Mouse (Mus musculus) heart, adult 2 months (tissue): Measurements from ENCODE around the gene Ino80e. TPM values are rescaled to one million over a fixed set of nuclear protein-coding genes. Genes with fewer than 3 reads are reported as not detected.
"Not testable (repeated sequence)": the region's sequence is repeated elsewhere in the genome, so short reads cannot be mapped to it uniquely, and the experiment has no call there.

Experiments
- DNase-seq, 2 experiments: peaks; one replicate each; pipeline ENCODE4 v3.0.0; 2021
- H3K27ac ChIP-seq: fragments of 200-600 bp; 2 replicates; pipeline ENCODE4 v1.8.1; 2022
- H3K27me3 ChIP-seq: fragments of 200-500 bp; 2 replicates; pipeline ENCODE4 v1.6.1; 2012; ENCODE audit warnings: mild to moderate bottlenecking, low read length, inconsistent platforms, mixed read lengths; ENCODE audit not compliant: control insufficient read depth, insufficient read depth
- H3K36me3 ChIP-seq: fragments of 200-500 bp; 2 replicates; pipeline ENCODE4 v1.6.1; 2012; ENCODE audit warnings: low read length, inconsistent platforms; ENCODE audit not compliant: control insufficient read depth, insufficient read depth
- H3K4me1 ChIP-seq: fragments of 200-500 bp; 2 replicates; pipeline ENCODE4 v1.6.1; 2011; ENCODE audit warnings: low read length; ENCODE audit not compliant: control insufficient read depth, insufficient read depth
- H3K4me3 ChIP-seq: fragments of 200-600 bp; 2 replicates; pipeline ENCODE4 v1.8.1; 2022
- H3K79me2 ChIP-seq: fragments of 200-500 bp; replicated peaks from 2 replicates; pipeline ENCODE4 v1.6.1; 2012; ENCODE audit warnings: mild to moderate bottlenecking, inconsistent platforms, low read length, moderate library complexity, mixed read lengths; ENCODE audit not compliant: control insufficient read depth, insufficient read depth
- H3K9ac ChIP-seq: fragments of 200-500 bp; 2 replicates; pipeline ENCODE4 v1.6.1; 2012; ENCODE audit warnings: low read depth, mild to moderate bottlenecking, control low read depth, inconsistent platforms, low read length, mixed read lengths
- CTCF ChIP-seq: fragments of 200-600 bp; IDR thresholded peaks from 2 replicates; pipeline ENCODE4 v1.8.1; 2022; ENCODE audit warnings: antibody characterized with exemption, mild to moderate bottlenecking, moderate library complexity
- EP300 ChIP-seq: fragments of 200-500 bp; IDR thresholded peaks from 2 replicates; pipeline ENCODE4 v1.6.1; 2011; ENCODE audit warnings: low read depth, low read length, control low read depth; ENCODE audit not compliant: insufficient read depth
- POLR2A ChIP-seq: fragments of 200-500 bp; IDR thresholded peaks from 2 replicates; pipeline ENCODE4 v1.6.1; 2011; ENCODE audit warnings: mild to moderate bottlenecking, low read depth, low read length, control low read depth; ENCODE audit not compliant: insufficient read depth
- WGBS: fragments of 180-500 bp; shearing (Covaris S2); methylation state at CpG from one replicate; pipeline ENCODE4 v1.1.7; 2018; 5-methylcytosine and 5-hydroxymethylcytosine counted together
- intact Hi-C: fragments of 180-260 bp; cut with DNase I; formaldehyde crosslinking; loops from one replicate; pipeline ENCODE4 v1.15.1; 2025
- long read RNA-seq: library from polyadenylated mRNA; stranded (forward); transcript quantifications from one replicate; pipeline ENCODE4 v2.0.0, GENCODE M21; 2021
- polyA plus RNA-seq: library from polyadenylated mRNA; depleted of rRNA; stranded (reverse); fragments of >200 nt; gene quantifications from 2 replicates; pipeline ENCODE4 v1.2.3, GENCODE M21; 2012; rRNA removed
- total RNA-seq, 2 experiments: library from RNA; stranded (reverse); gene quantifications; 2 replicates each; pipeline ENCODE4 v1.2.3; 2021

Ino80e gene
- 10 to 100 TPM; 16.8 to 18.3 TPM for total RNA-seq
- polyA plus RNA-seq = 25.9 and 29.6 TPM in 2 replicates
- long read RNA-seq, transcript Ino80e-203 (7 exons, 1,973 nt) = major isoform, 7 of 10 reads
- long read RNA-seq, partial matches to known transcripts = 0 of 10 reads
- long read RNA-seq, other reads (novel, unspliced or antisense) = 3 of 10 reads

DNA sequence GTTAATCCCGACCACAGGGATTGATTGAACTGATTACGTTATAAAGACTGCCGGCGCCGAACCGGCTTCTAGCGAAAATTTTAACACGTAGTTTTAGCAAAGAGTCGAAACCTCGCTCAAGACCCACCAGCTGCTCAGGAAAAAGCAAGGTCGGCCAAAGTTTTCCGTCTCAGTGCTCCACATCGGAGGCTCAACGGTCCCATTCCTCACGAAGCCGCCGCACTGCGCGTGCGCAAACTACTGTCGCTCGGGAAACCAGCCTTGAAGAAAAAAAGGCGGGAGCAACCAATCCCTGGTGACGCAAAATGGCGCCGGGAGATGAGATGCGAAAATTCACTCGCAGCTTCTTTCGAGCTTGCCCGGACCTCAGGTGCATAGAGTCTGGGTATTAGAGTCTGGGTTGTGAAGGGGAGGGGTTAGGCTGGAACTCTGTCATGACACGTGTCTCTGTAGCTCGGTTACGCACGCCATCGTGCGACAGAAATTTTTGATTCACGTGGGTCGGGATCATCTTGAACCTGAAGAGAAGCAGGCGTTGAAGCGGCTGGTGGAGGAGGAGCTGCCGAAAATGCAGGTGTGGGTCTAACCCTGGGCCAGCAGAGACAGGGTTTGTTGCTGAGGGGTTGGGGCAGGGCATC lies at the start of gene Ino80e:
Ino80e (minus strand) TSS at position 231 of the 638 bp plus-strand sequence.
- under 1% methylated on average over 41 of the region's 41 CpGs for WGBS

DNA sequence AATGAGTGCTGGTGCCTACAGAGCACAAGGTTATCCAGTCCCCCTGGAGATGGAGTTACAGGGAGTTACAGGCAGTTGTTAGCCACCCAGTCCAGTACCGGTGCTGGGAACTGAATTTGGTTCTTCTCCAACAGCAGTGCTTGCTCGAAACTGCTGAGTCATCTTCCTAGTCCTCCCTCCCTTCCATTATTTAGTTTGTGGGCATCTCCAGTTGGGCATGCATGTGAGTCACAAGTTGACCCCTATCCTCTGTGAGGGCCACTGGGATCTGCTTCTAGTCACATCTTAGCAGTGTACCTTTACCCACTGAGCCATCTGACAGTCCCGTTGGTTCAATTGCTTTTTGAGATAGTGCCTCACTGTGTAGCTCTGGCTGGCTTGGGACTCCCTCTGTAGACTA lies 43.4 kb upstream of the Ino80e start:
- no peak for DNase-seq
- no peak for TF ChIP-seq CTCF
- no peak for TF ChIP-seq POLR2A
- TF ChIP-seq EP300 = no peak
- no peak overlapping the region for H3K27ac ChIP-seq
- WGBS = 53% methylated on average over 3 of the region's 3 CpGs
- intact Hi-C loops = no loop called here
- no peaks in the 10 kb centered on the region for H3K27me3 ChIP-seq
- no peaks in the 10 kb centered on the region for H3K4me1 ChIP-seq
- H3K36me3 ChIP-seq = no peaks in the 10 kb centered on the region
- no peak overlapping the region for H3K4me3 ChIP-seq
- no peaks in the 10 kb centered on the region for H3K79me2 ChIP-seq
- H3K9ac ChIP-seq = no peak overlapping the region

More for the DNA sequence above, at the start of gene Ino80e:
- Histone ChIP-seq H3K4me3 (peak within 1 kb of the TSS; percentile 59), H3K27me3 (no peaks in the 10 kb centered on the region), H3K27ac (peak within 1 kb of the TSS; percentile 90), H3K4me1 (peaks cover 3% of the 10 kb centered on the region), H3K79me2 (no peaks in the 10 kb centered on the region), H3K9ac (peak within 1 kb of the TSS; percentile 76), H3K36me3 (no peaks in the 10 kb centered on the region)
- TF ChIP-seq EP300 (0 out of 2 replicates have a peak, but pooled peaks have one; percentile 14), POLR2A (no peak; the same call in none of the 2 replicates)
- peak; percentile 93 to 94 for DNase-seq
- intact Hi-C loops = loop anchor here (2.0 to 10.0 kb wide), 4 partner anchors 35 to 357 kb away; partner anchors contain the start of genes Atxn2l, Cdiptos and Tbx6

DNA sequence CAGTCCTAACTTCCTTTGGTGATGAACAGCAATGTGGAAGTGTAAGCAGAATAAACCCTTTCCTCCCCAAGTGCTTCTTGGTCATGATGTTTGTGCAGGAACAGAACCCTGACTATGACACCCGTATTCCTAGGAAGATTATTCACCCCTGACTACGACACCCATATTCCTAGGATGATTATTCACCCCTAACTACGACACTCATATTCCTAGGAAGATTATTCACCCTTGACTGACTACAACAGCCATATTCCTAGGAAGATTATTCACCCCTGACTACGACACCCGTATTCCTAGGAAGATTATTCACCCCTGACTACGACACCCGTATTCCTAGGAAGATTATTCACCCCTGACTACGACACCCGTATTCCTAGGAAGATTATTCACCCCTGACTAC lies 37.6 kb upstream of the Ino80e start:
- H3K9ac ChIP-seq, H3K4me3 ChIP-seq, H3K27ac ChIP-seq, H3K79me2 ChIP-seq, DNase-seq, H3K4me1 ChIP-seq, H3K27me3 ChIP-seq, H3K36me3 ChIP-seq: not testable (repeated sequence)
- intact Hi-C loops = loop anchor here (5.0 kb wide), 2 partner anchors 37 to 128 kb away; partner anchors contain the start of genes Hirip3, Ino80e and Maz
- 97% methylated on average over 8 of the region's 9 CpGs for WGBS

DNA sequence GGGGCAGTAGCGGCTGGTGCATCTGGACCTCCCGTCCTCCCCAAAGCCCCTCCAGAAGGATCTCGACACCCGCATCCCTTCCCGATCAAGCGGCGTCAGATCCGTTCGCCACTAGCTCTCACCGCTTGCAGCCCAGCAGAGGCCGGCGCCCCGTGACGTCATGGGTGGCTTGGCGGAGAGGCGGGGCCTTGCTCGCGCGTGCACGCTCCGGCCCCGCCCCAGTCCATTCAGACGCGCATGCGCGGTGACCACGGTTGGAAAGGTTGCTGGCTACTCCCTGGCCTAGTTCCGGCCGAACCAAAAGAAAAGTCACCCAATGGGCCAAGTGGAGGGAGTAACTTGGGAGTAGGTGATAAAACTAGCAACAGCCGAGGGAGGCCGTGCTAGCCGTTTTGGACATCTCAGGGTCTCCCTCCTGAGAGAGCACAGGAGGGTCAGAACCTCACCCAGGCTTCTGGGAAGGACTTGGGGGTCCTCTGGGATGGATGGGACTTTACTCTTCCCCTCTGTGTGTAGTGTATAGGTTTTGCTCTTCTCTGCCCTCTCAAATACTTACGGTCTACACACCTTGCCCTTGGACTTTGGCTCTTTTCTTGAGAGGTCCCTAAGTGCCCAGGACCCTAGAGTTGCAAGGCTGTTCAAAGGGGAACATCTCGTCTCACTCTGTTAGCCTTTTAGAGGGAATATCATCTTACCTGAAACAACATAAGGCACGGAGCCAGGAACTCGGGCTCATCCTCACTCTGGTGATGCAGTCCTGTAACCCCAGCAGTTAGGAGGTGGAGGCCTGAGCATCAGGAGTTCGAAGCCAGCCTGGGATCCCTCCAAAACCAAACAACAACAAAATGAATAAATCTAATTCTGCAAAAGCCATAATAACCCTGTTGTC lies 36.2 kb upstream of the Ino80e start:
- TF ChIP-seq CTCF (no peak), POLR2A (peak; percentile 95), EP300 (0 out of 2 replicates have a peak, but pooled peaks have one; percentile 3)
- peak overlapping the region; percentile 75 for H3K4me3 ChIP-seq
- H3K79me2 ChIP-seq = no peaks in the 10 kb centered on the region
- intact Hi-C loops = loop anchor here (1.0 to 5.0 kb wide), 4 partner anchors 13 to 129 kb away; partner anchors contain the start of genes Hirip3, Ino80e, Kctd13 and Maz
- H3K36me3 ChIP-seq = no peaks in the 10 kb centered on the region; the same call in none of the 2 replicates
- H3K27me3 ChIP-seq = no peaks in the 10 kb centered on the region
- peak overlapping the region; percentile 97 for H3K27ac ChIP-seq
- 13% methylated on average over 37 of the region's 37 CpGs for WGBS
- H3K9ac ChIP-seq = peak overlapping the region; percentile 91
- DNase-seq = peak; percentile 97 to 98
- H3K4me1 ChIP-seq = peaks cover 8% of the 10 kb centered on the region

DNA sequence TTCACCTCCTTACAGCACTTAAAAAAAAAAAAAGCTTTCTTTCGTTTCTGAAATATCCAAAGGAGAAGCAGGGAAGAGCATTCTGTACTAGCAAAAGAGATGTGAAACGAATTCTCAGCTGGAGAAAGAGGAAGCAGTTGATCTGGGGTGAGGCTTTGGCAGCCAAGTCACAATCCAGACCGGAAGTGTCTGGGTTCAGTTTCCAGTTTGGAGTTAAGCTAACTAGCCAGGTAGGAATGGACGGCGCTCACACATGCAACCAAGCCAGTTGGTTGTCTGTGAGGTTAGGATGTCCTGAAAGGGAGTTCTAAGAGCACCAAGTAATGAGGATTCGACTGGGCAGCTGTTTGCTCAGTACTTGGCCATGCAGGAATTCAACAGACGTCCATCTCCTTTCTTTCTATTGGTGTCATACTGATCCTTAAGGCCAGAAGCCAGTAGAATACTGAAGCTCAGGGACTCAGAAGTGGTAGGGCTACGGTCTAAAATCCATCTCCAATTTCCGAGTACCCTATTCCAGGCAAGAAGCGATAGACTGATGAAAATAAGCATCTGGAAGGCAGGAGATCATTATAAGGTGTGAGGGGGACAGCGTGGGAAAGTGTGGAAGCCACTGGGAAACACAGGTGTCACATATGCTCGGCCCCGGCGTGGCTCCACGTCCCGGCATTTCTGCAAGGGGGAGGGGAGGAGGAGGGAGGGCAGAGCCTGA lies 35.4 kb upstream of the Ino80e start:
- WGBS = 8% methylated on average over 16 of the region's 16 CpGs
- TF ChIP-seq CTCF = no peak
- TF ChIP-seq POLR2A = peak; percentile 70
- peak; percentile 20; the same call in 1 of the 2 replicates for TF ChIP-seq EP300
- peak; percentile 60 to 66 for DNase-seq
- no peaks in the 10 kb centered on the region for H3K27me3 ChIP-seq
- H3K27ac ChIP-seq = peak overlapping the region; percentile 97
- H3K4me1 ChIP-seq = peaks cover 8% of the 10 kb centered on the region
- H3K9ac ChIP-seq = peak overlapping the region; percentile 91
- peak overlapping the region; percentile 75 for H3K4me3 ChIP-seq
- intact Hi-C loops = loop anchor here (1.0 to 5.0 kb wide), 4 partner anchors 12 to 130 kb away; partner anchors contain the start of genes Hirip3, Ino80e, Kctd13 and Maz
- H3K79me2 ChIP-seq = no peaks in the 10 kb centered on the region
- no peaks in the 10 kb centered on the region; the same call in none of the 2 replicates for H3K36me3 ChIP-seq
